Mouse (Mus musculus): Measurements from ENCODE around the gene 2900026A02Rik. TPM values are rescaled to one million over a fixed set of nuclear protein-coding genes. Genes with fewer than 3 reads are reported as not detected.

The 2900026A02Rik gene
- polyA plus RNA-seq, 1 experiment from 2014 or later, result 5.0 TPM

- no peak overlapping the region for H3K9ac ChIP-seq (replicated peaks; ENCODE audit: low read depth, low read length)
- no peak for ATAC-seq
Observed at GRCm38 (mm10) chr5:113126476-113126875, 94.6 kb downstream of the 2900026A02Rik start.

GRCm38 (mm10) chr5:113123693-113124092, 97.3 kb downstream of the 2900026A02Rik start:
- H3K9ac ChIP-seq (replicated peaks; ENCODE audit: low read depth, low read length), result no peak overlapping the region
- H3K27ac ChIP-seq (ENCODE audit: low read length), result no peak overlapping the region
- H3K4me1 ChIP-seq (replicated peaks; ENCODE audit: control insufficient read depth, insufficient read depth, low read length), result peaks cover 27% of the 10 kb centered on the region
- H3K4me3 ChIP-seq (replicated peaks; ENCODE audit: low read length), result no peak overlapping the region
- H3K27me3 ChIP-seq (replicated peaks; ENCODE audit: control insufficient read depth, insufficient read depth, low read length), result no peaks in the 10 kb centered on the region
- ATAC-seq, result no peak
- H3K4me2 ChIP-seq (ENCODE audit: low read length), result no peak overlapping the region
- no peaks in the 10 kb centered on the region for H3K36me3 ChIP-seq (ENCODE audit: control insufficient read depth, insufficient read depth)
- no peaks in the 10 kb centered on the region for H3K9me3 ChIP-seq (ENCODE audit: control insufficient read depth, low read length)
- WGBS, result 55% methylated on average over 10 of the region's 10 CpGs

More at GRCm38 (mm10) chr5:113126476-113126875, 94.6 kb downstream of the 2900026A02Rik start:
- Histone ChIP-seq H3K4me3 (replicated peaks; ENCODE audit: low read length) (no peak overlapping the region), H3K36me3 (ENCODE audit: control insufficient read depth, insufficient read depth) (no peaks in the 10 kb centered on the region), H3K4me1 (replicated peaks; ENCODE audit: control insufficient read depth, insufficient read depth, low read length) (peaks cover 12% of the 10 kb centered on the region; the same call in 1 of the 2 replicates), H3K4me2 (ENCODE audit: low read length) (no peak overlapping the region), H3K27me3 (replicated peaks; ENCODE audit: control insufficient read depth, insufficient read depth, low read length) (no peaks in the 10 kb centered on the region), H3K9me3 (ENCODE audit: control insufficient read depth, low read length) (no peaks in the 10 kb centered on the region), H3K27ac (ENCODE audit: low read length) (no peak overlapping the region)
- 83% methylated on average over 12 of the region's 12 CpGs for WGBS

GRCm38 (mm10) chr5:113122326-113123054, 98.5 kb downstream of the 2900026A02Rik start:
- H3K27ac ChIP-seq (ENCODE audit: low read length), result no peak overlapping the region
- no peak overlapping the region for H3K4me3 ChIP-seq (replicated peaks; ENCODE audit: low read length)
- 62% methylated on average over 12 of the region's 12 CpGs for WGBS
- no peaks in the 10 kb centered on the region for H3K9me3 ChIP-seq (ENCODE audit: control insufficient read depth, low read length)
- no peak overlapping the region for H3K4me2 ChIP-seq (ENCODE audit: low read length)
- no peak overlapping the region for H3K9ac ChIP-seq (replicated peaks; ENCODE audit: low read depth, low read length)
- no peaks in the 10 kb centered on the region for H3K36me3 ChIP-seq (ENCODE audit: control insufficient read depth, insufficient read depth)
- H3K4me1 ChIP-seq (replicated peaks; ENCODE audit: control insufficient read depth, insufficient read depth, low read length), result peaks cover 28% of the 10 kb centered on the region
- H3K27me3 ChIP-seq (replicated peaks; ENCODE audit: control insufficient read depth, insufficient read depth, low read length), result no peaks in the 10 kb centered on the region
- no peak for ATAC-seq

- Histone ChIP-seq H3K27ac (ENCODE audit: low read length) (no peak overlapping the region), H3K4me3 (replicated peaks; ENCODE audit: low read length) (no peak overlapping the region), H3K36me3 (ENCODE audit: control insufficient read depth, insufficient read depth) (no peaks in the 10 kb centered on the region), H3K4me1 (replicated peaks; ENCODE audit: control insufficient read depth, insufficient read depth, low read length) (peaks cover 33% of the 10 kb centered on the region), H3K4me2 (ENCODE audit: low read length) (no peak overlapping the region), H3K9me3 (ENCODE audit: control insufficient read depth, low read length) (no peaks in the 10 kb centered on the region), H3K27me3 (replicated peaks; ENCODE audit: control insufficient read depth, insufficient read depth, low read length) (no peaks in the 10 kb centered on the region), H3K9ac (replicated peaks; ENCODE audit: low read depth, low read length) (no peak overlapping the region)
- WGBS, result 79% methylated on average over 6 of the region's 6 CpGs
- no peak for ATAC-seq
Observed at GRCm38 (mm10) chr5:113121591-113121875, 99.5 kb downstream of the 2900026A02Rik start.

GRCm38 (mm10) chr5:113120741-113121590, 100.1 kb downstream of the 2900026A02Rik start:
- H3K4me2 ChIP-seq (ENCODE audit: low read length), result no peak overlapping the region
- no peaks in the 10 kb centered on the region for H3K36me3 ChIP-seq (ENCODE audit: control insufficient read depth, insufficient read depth)
- WGBS, result 43% methylated on average over 15 of the region's 15 CpGs
- no peaks in the 10 kb centered on the region for H3K9me3 ChIP-seq (ENCODE audit: control insufficient read depth, low read length)
- no peak overlapping the region for H3K4me3 ChIP-seq (replicated peaks; ENCODE audit: low read length)
- H3K27ac ChIP-seq (ENCODE audit: low read length), result no peak overlapping the region
- H3K27me3 ChIP-seq (replicated peaks; ENCODE audit: control insufficient read depth, insufficient read depth, low read length), result no peaks in the 10 kb centered on the region
- no peak for ATAC-seq
- H3K4me1 ChIP-seq (replicated peaks; ENCODE audit: control insufficient read depth, insufficient read depth, low read length), result peaks cover 33% of the 10 kb centered on the region
- no peak overlapping the region for H3K9ac ChIP-seq (replicated peaks; ENCODE audit: low read depth, low read length)

- Histone ChIP-seq H3K4me3 (replicated peaks; ENCODE audit: low read length) (no peak overlapping the region), H3K9ac (replicated peaks; ENCODE audit: low read depth, low read length) (no peak overlapping the region; the same call in 1 of the 2 replicates), H3K9me3 (ENCODE audit: control insufficient read depth, low read length) (no peaks in the 10 kb centered on the region), H3K36me3 (ENCODE audit: control insufficient read depth, insufficient read depth) (no peaks in the 10 kb centered on the region), H3K4me2 (ENCODE audit: low read length) (no peak overlapping the region), H3K4me1 (replicated peaks; ENCODE audit: control insufficient read depth, insufficient read depth, low read length) (peaks cover 33% of the 10 kb centered on the region), H3K27me3 (replicated peaks; ENCODE audit: control insufficient read depth, insufficient read depth, low read length) (no peaks in the 10 kb centered on the region), H3K27ac (ENCODE audit: low read length) (peak overlapping the region; percentile 23; the same call in 1 of the 2 replicates)
- WGBS, result 29% methylated on average over 13 of the region's 13 CpGs
- ATAC-seq, result no peak
Observed at GRCm38 (mm10) chr5:113119861-113120465, 101.1 kb downstream of the 2900026A02Rik start.

GRCm38 (mm10) chr5:113119291-113119690, 101.7 kb downstream of the 2900026A02Rik start:
- H3K4me3 ChIP-seq (replicated peaks; ENCODE audit: low read length), result no peak overlapping the region
- no peak overlapping the region for H3K9ac ChIP-seq (replicated peaks; ENCODE audit: low read depth, low read length)
- H3K9me3 ChIP-seq (ENCODE audit: control insufficient read depth, low read length), result no peaks in the 10 kb centered on the region
- H3K27ac ChIP-seq (ENCODE audit: low read length), result no peak overlapping the region
- H3K36me3 ChIP-seq (ENCODE audit: control insufficient read depth, insufficient read depth), result no peaks in the 10 kb centered on the region
- H3K4me2 ChIP-seq (ENCODE audit: low read length), result no peak overlapping the region
- no peak for ATAC-seq
- H3K27me3 ChIP-seq (replicated peaks; ENCODE audit: control insufficient read depth, insufficient read depth, low read length), result no peaks in the 10 kb centered on the region
- 86% methylated on average over 9 of the region's 9 CpGs for WGBS
- peaks cover 37% of the 10 kb centered on the region for H3K4me1 ChIP-seq (replicated peaks; ENCODE audit: control insufficient read depth, insufficient read depth, low read length)

- WGBS, result 50% methylated on average over 6 of the region's 6 CpGs
- no peaks in the 10 kb centered on the region for H3K36me3 ChIP-seq (ENCODE audit: control insufficient read depth, insufficient read depth)
- no peak for ATAC-seq
- no peak overlapping the region for H3K27ac ChIP-seq (ENCODE audit: low read length)
- H3K27me3 ChIP-seq (replicated peaks; ENCODE audit: control insufficient read depth, insufficient read depth, low read length), result no peaks in the 10 kb centered on the region
- H3K4me3 ChIP-seq (replicated peaks; ENCODE audit: low read length), result no peak overlapping the region
- no peak overlapping the region for H3K4me2 ChIP-seq (ENCODE audit: low read length)
- H3K4me1 ChIP-seq (replicated peaks; ENCODE audit: control insufficient read depth, insufficient read depth, low read length), result peaks cover 39% of the 10 kb centered on the region
- H3K9ac ChIP-seq (replicated peaks; ENCODE audit: low read depth, low read length), result no peak overlapping the region
- H3K9me3 ChIP-seq (ENCODE audit: control insufficient read depth, low read length), result no peaks in the 10 kb centered on the region
Observed at GRCm38 (mm10) chr5:113118695-113119094, 102.3 kb downstream of the 2900026A02Rik start.

GRCm38 (mm10) chr5:113117361-113117760, 103.7 kb downstream of the 2900026A02Rik start:
- Histone ChIP-seq H3K27ac (ENCODE audit: low read length) (no peak overlapping the region), H3K36me3 (ENCODE audit: control insufficient read depth, insufficient read depth) (no peaks in the 10 kb centered on the region), H3K27me3 (replicated peaks; ENCODE audit: control insufficient read depth, insufficient read depth, low read length) (no peaks in the 10 kb centered on the region), H3K9ac (replicated peaks; ENCODE audit: low read depth, low read length) (no peak overlapping the region), H3K4me2 (ENCODE audit: low read length) (no peak overlapping the region), H3K9me3 (ENCODE audit: control insufficient read depth, low read length) (no peaks in the 10 kb centered on the region), H3K4me3 (replicated peaks; ENCODE audit: low read length) (no peak overlapping the region), H3K4me1 (replicated peaks; ENCODE audit: control insufficient read depth, insufficient read depth, low read length) (peaks cover 33% of the 10 kb centered on the region)
- 67% methylated on average over 5 of the region's 5 CpGs for WGBS
- no peak for ATAC-seq
